Mouse (Mus musculus): ENCODE results near the gene Cdk6.

DNA sequence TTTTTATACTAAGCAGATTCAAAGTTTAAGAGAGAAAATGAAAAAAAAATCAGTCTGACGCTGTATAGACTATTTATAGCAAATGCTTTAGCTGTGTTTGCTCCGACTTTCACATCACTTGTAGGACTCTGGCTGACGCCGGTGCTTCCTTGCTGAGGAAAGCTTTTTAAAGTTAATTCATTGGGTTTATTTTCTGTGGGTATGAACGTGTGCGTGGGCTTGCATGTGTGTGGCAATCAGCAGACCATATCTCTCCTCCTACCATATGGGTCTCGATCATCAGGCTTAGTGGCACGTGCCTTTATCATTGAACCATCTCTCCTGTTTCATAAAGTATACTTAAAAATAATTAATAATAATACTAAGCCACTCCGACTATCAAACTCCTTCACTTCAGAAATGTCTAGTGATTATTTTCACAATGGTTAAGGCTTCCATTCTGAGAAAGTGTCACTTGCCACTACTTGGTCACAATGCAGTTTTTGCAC lies 162.6 kb downstream of the Cdk6 start:
- TF ChIP-seq POLR2A (IDR thresholded peaks at IDR 0.05; ENCODE audit: borderline replicate concordance, extremely low read depth, insufficient read depth, insufficient read length, poor library complexity, severe bottlenecking), result no peak
- no peak for TF ChIP-seq CTCF (IDR thresholded peaks at IDR 0.05; ENCODE audit: borderline replicate concordance, extremely low read depth, insufficient read depth, insufficient read length)
